Mouse (Mus musculus): ENCODE data around the gene Gm49342. TPM values are rescaled to one million over a fixed set of nuclear protein-coding genes. Genes with fewer than 3 reads are reported as not detected.
A peak's percentile ranks its signal among the peaks of the same experiment; 100 is the strongest.

Gene Gm49342
- total and polyA plus RNA-seq, 2 experiments from 2014 or later: not detected

GRCm38 (mm10) chr14:51007152-51007801 is 63.0 kb downstream of the Gm49342 start, which contains the start of gene Rnase10:
Gene Rnase10 (plus strand): TSS chr14:51007751.
- no peak for ATAC-seq (ENCODE audit: insufficient read depth, low read depth)
- Histone ChIP-seq H3K4me2 (ENCODE audit: low read depth, low read length) (peak within 1 kb of the TSS; percentile 33), H3K36me3 (replicated peaks; ENCODE audit: control insufficient read depth, insufficient read depth, low read length) (no peaks in the 10 kb centered on the region), H3K27ac (ENCODE audit: low read depth) (peak within 1 kb of the TSS; percentile 95), H3K9ac (replicated peaks; ENCODE audit: low read depth, low read length) (0 out of 2 replicates have a peak within 1 kb of the TSS, but pooled peaks have one; percentile 9), H3K4me3 (ENCODE audit: low read depth, low read length) (no peak within 1 kb of the TSS), H3K4me1 (ENCODE audit: control insufficient read depth, insufficient read depth) (peaks cover 12% of the 10 kb centered on the region; the same call in 1 of the 2 replicates), H3K27me3 (ENCODE audit: control insufficient read depth, insufficient read depth, low read length) (no peaks in the 10 kb centered on the region), H3K9me3 (replicated peaks; ENCODE audit: control insufficient read depth, low read length) (no peaks in the 10 kb centered on the region)
- TF ChIP-seq EP300 (IDR thresholded peaks at IDR 0.05; ENCODE audit: low read depth): no peak
- TF ChIP-seq CTCF (IDR thresholded peaks at IDR 0.05; ENCODE audit: low read depth): no peak
- no peak for DNase-seq (ENCODE audit: low spot score)
- 81% methylated on average over 8 of the region's 8 CpGs for WGBS

GRCm38 (mm10) chr14:51007914-51008713 is 63.8 kb downstream of the Gm49342 start:
- ATAC-seq (ENCODE audit: insufficient read depth, low read depth): peak; percentile 93
- peak; percentile 88 for DNase-seq (ENCODE audit: low spot score)
- Histone ChIP-seq H3K36me3 (replicated peaks; ENCODE audit: control insufficient read depth, insufficient read depth, low read length) (no peaks in the 10 kb centered on the region), H3K4me2 (ENCODE audit: low read depth, low read length) (peak overlapping the region; percentile 33), H3K9ac (replicated peaks; ENCODE audit: low read depth, low read length) (0 out of 2 replicates have a peak overlapping the region, but pooled peaks have one; percentile 9), H3K9me3 (replicated peaks; ENCODE audit: control insufficient read depth, low read length) (no peaks in the 10 kb centered on the region), H3K4me3 (ENCODE audit: low read depth, low read length) (no peak overlapping the region), H3K4me1 (ENCODE audit: control insufficient read depth, insufficient read depth) (peaks cover 12% of the 10 kb centered on the region; the same call in 1 of the 2 replicates), H3K27me3 (ENCODE audit: control insufficient read depth, insufficient read depth, low read length) (no peaks in the 10 kb centered on the region), H3K27ac (ENCODE audit: low read depth) (peak overlapping the region; percentile 95)
- TF ChIP-seq EP300 (IDR thresholded peaks at IDR 0.05; ENCODE audit: low read depth) (no peak; the same call in 1 of the 2 replicates), CTCF (IDR thresholded peaks at IDR 0.05; ENCODE audit: low read depth) (no peak)
- 17% methylated on average over 13 of the region's 13 CpGs for WGBS

GRCm38 (mm10) chr14:51008781-51009180 is 64.5 kb downstream of the Gm49342 start:
- Histone ChIP-seq H3K9ac (replicated peaks; ENCODE audit: low read depth, low read length) (no peak overlapping the region), H3K4me3 (ENCODE audit: low read depth, low read length) (no peak overlapping the region), H3K36me3 (replicated peaks; ENCODE audit: control insufficient read depth, insufficient read depth, low read length) (no peaks in the 10 kb centered on the region), H3K4me1 (ENCODE audit: control insufficient read depth, insufficient read depth) (peaks cover 12% of the 10 kb centered on the region; the same call in 1 of the 2 replicates), H3K9me3 (replicated peaks; ENCODE audit: control insufficient read depth, low read length) (no peaks in the 10 kb centered on the region), H3K27ac (ENCODE audit: low read depth) (peak overlapping the region; percentile 95), H3K27me3 (ENCODE audit: control insufficient read depth, insufficient read depth, low read length) (no peaks in the 10 kb centered on the region), H3K4me2 (ENCODE audit: low read depth, low read length) (no peak overlapping the region; the same call in 1 of the 2 replicates)
- TF ChIP-seq CTCF (IDR thresholded peaks at IDR 0.05; ENCODE audit: low read depth) (no peak), EP300 (IDR thresholded peaks at IDR 0.05; ENCODE audit: low read depth) (no peak)
- 70% methylated on average over 4 of the region's 4 CpGs for WGBS
- ATAC-seq (ENCODE audit: insufficient read depth, low read depth) (no peak), DNase-seq (ENCODE audit: low spot score) (no peak)

- DNase-seq (ENCODE audit: low spot score) (no peak), ATAC-seq (ENCODE audit: insufficient read depth, low read depth) (no peak)
- Histone ChIP-seq H3K9ac (replicated peaks; ENCODE audit: low read depth, low read length) (no peak overlapping the region), H3K4me2 (ENCODE audit: low read depth, low read length) (no peak overlapping the region), H3K36me3 (replicated peaks; ENCODE audit: control insufficient read depth, insufficient read depth, low read length) (no peaks in the 10 kb centered on the region), H3K9me3 (replicated peaks; ENCODE audit: control insufficient read depth, low read length) (no peaks in the 10 kb centered on the region), H3K4me1 (ENCODE audit: control insufficient read depth, insufficient read depth) (peaks cover 12% of the 10 kb centered on the region; the same call in 1 of the 2 replicates), H3K27me3 (ENCODE audit: control insufficient read depth, insufficient read depth, low read length) (no peaks in the 10 kb centered on the region), H3K4me3 (ENCODE audit: low read depth, low read length) (no peak overlapping the region), H3K27ac (ENCODE audit: low read depth) (peak overlapping the region; percentile 95)
- WGBS: 82% methylated on average over 6 of the region's 6 CpGs
- TF ChIP-seq EP300 (IDR thresholded peaks at IDR 0.05; ENCODE audit: low read depth): no peak
- TF ChIP-seq CTCF (IDR thresholded peaks at IDR 0.05; ENCODE audit: low read depth): no peak
These were observed 65.3 kb downstream of the Gm49342 start for GRCm38 (mm10) chr14:51009572-51009971.

Other genes starting within 250 kb of the Gm49342 start
- gene Olfr748, start 237.1 kb upstream of the Gm49342 start, total RNA-seq (2014; rRNA removed; ENCODE audit: low replicate concordance): not detected in 2 replicates
- gene Olfr748, start 237.1 kb upstream of the Gm49342 start, polyA plus RNA-seq (2015; fragmentation: Nextera tagmentation; extraction: Ambion mirVana): not detected in 2 replicates
- gene Olfr749, start 199.4 kb upstream of the Gm49342 start, total RNA-seq (2014; rRNA removed; ENCODE audit: low replicate concordance): not detected in 2 replicates
- gene Olfr749, start 199.4 kb upstream of the Gm49342 start, polyA plus RNA-seq (2015; fragmentation: Nextera tagmentation; extraction: Ambion mirVana): not detected in 2 replicates
- 31.0 and 69.1 TPM in 2 replicates for gene Ttc5, start 159.0 kb upstream of the Gm49342 start, total RNA-seq (2014; rRNA removed; ENCODE audit: low replicate concordance)
- gene Ttc5, start 159.0 kb upstream of the Gm49342 start, polyA plus RNA-seq (2015; fragmentation: Nextera tagmentation; extraction: Ambion mirVana): 30.9 and 31.9 TPM in 2 replicates
- gene Ccnb1ip1, start 136.8 kb upstream of the Gm49342 start, total RNA-seq (2014; rRNA removed; ENCODE audit: low replicate concordance): not detected in 2 replicates
- not detected in 2 replicates for gene Ccnb1ip1, start 136.8 kb upstream of the Gm49342 start, polyA plus RNA-seq (2015; fragmentation: Nextera tagmentation; extraction: Ambion mirVana)
- gene Parp2, start 136.7 kb upstream of the Gm49342 start, total RNA-seq (2014; rRNA removed; ENCODE audit: low replicate concordance): 10.7 and 11.2 TPM in 2 replicates
- gene Parp2, start 136.7 kb upstream of the Gm49342 start, polyA plus RNA-seq (2015; fragmentation: Nextera tagmentation; extraction: Ambion mirVana): 20.4 and 24.4 TPM in 2 replicates
- gene Tep1, start 74.0 kb upstream of the Gm49342 start, total RNA-seq (2014; rRNA removed; ENCODE audit: low replicate concordance): 10.8 and 29.3 TPM in 2 replicates
- gene Tep1, start 74.0 kb upstream of the Gm49342 start, polyA plus RNA-seq (2015; fragmentation: Nextera tagmentation; extraction: Ambion mirVana): 4.7 and 6.1 TPM in 2 replicates
- gene Klhl33, start 47.0 kb upstream of the Gm49342 start, total RNA-seq (2014; rRNA removed; ENCODE audit: low replicate concordance): not detected in 2 replicates
- gene Klhl33, start 47.0 kb upstream of the Gm49342 start, polyA plus RNA-seq (2015; fragmentation: Nextera tagmentation; extraction: Ambion mirVana): 0.85 and 1.4 TPM in 2 replicates
- 81.8 and 106 TPM in 2 replicates for gene Osgep, start 19.6 kb upstream of the Gm49342 start, total RNA-seq (2014; rRNA removed; ENCODE audit: low replicate concordance)
- 93.3 and 96.6 TPM in 2 replicates for gene Osgep, start 19.6 kb upstream of the Gm49342 start, polyA plus RNA-seq (2015; fragmentation: Nextera tagmentation; extraction: Ambion mirVana)
- 44.3 and 52.7 TPM in 2 replicates for gene Apex1, start 19.5 kb upstream of the Gm49342 start, total RNA-seq (2014; rRNA removed; ENCODE audit: low replicate concordance)
- 70.3 and 77.2 TPM in 2 replicates for gene Apex1, start 19.5 kb upstream of the Gm49342 start, polyA plus RNA-seq (2015; fragmentation: Nextera tagmentation; extraction: Ambion mirVana)
- 16.6 and 39.0 TPM in 2 replicates for gene Pip4p1, start 13.7 kb upstream of the Gm49342 start, total RNA-seq (2014; rRNA removed; ENCODE audit: low replicate concordance)
- 20.4 and 24.8 TPM in 2 replicates for gene Pip4p1, start 13.7 kb upstream of the Gm49342 start, polyA plus RNA-seq (2015; fragmentation: Nextera tagmentation; extraction: Ambion mirVana)
- 15.7 and 22.3 TPM in 2 replicates for gene Pnp, start 13.4 kb upstream of the Gm49342 start, total RNA-seq (2014; rRNA removed; ENCODE audit: low replicate concordance)
- 20.5 and 22.2 TPM in 2 replicates for gene Pnp, start 13.4 kb upstream of the Gm49342 start, polyA plus RNA-seq (2015; fragmentation: Nextera tagmentation; extraction: Ambion mirVana)
- 0.46 TPM in 1 of 2 replicates, not detected in the other for gene Pnp2, start 11.5 kb downstream of the Gm49342 start, total RNA-seq (2014; rRNA removed; ENCODE audit: low replicate concordance)
- gene Pnp2, start 11.5 kb downstream of the Gm49342 start, polyA plus RNA-seq (2015; fragmentation: Nextera tagmentation; extraction: Ambion mirVana): 0.27 TPM in 2 replicates
- not detected in 2 replicates for gene Rnase10, start 63.2 kb downstream of the Gm49342 start, total RNA-seq (2014; rRNA removed; ENCODE audit: low replicate concordance)
- 0.32 and 0.38 TPM in 2 replicates for gene Rnase10, start 63.2 kb downstream of the Gm49342 start, polyA plus RNA-seq (2015; fragmentation: Nextera tagmentation; extraction: Ambion mirVana)
- gene Rnase9, start 97.4 kb downstream of the Gm49342 start, total RNA-seq (2014; rRNA removed; ENCODE audit: low replicate concordance): not detected in 2 replicates
- not detected in 2 replicates for gene Rnase9, start 97.4 kb downstream of the Gm49342 start, polyA plus RNA-seq (2015; fragmentation: Nextera tagmentation; extraction: Ambion mirVana)
- not detected in 2 replicates for gene Rnase11, start 105.6 kb downstream of the Gm49342 start, total RNA-seq (2014; rRNA removed; ENCODE audit: low replicate concordance)
- not detected in 2 replicates for gene Rnase11, start 105.6 kb downstream of the Gm49342 start, polyA plus RNA-seq (2015; fragmentation: Nextera tagmentation; extraction: Ambion mirVana)
- gene Rnase12, start 113.1 kb downstream of the Gm49342 start, total RNA-seq (2014; rRNA removed; ENCODE audit: low replicate concordance): not detected in 2 replicates
- 0.40 TPM in 1 of 2 replicates, not detected in the other for gene Rnase12, start 113.1 kb downstream of the Gm49342 start, polyA plus RNA-seq (2015; fragmentation: Nextera tagmentation; extraction: Ambion mirVana)
- not detected in 2 replicates for gene Olfr750, start 129.9 kb downstream of the Gm49342 start, total RNA-seq (2014; rRNA removed; ENCODE audit: low replicate concordance)
- gene Olfr750, start 129.9 kb downstream of the Gm49342 start, polyA plus RNA-seq (2015; fragmentation: Nextera tagmentation; extraction: Ambion mirVana): not detected in 2 replicates
- gene Rnase4, start 146.6 kb downstream of the Gm49342 start, total RNA-seq (2014; rRNA removed; ENCODE audit: low replicate concordance): 53.3 and 58.1 TPM in 2 replicates
- gene Rnase4, start 146.6 kb downstream of the Gm49342 start, polyA plus RNA-seq (2015; fragmentation: Nextera tagmentation; extraction: Ambion mirVana): 29.1 and 32.5 TPM in 2 replicates
- 9.3 TPM in 1 of 2 replicates, not detected in the other for gene Ang, start 146.6 kb downstream of the Gm49342 start, total RNA-seq (2014; rRNA removed; ENCODE audit: low replicate concordance)
- 2.6 and 2.9 TPM in 2 replicates for gene Ang, start 146.6 kb downstream of the Gm49342 start, polyA plus RNA-seq (2015; fragmentation: Nextera tagmentation; extraction: Ambion mirVana)
- not detected in 2 replicates for gene Eddm3b, start 169.9 kb downstream of the Gm49342 start, total RNA-seq (2014; rRNA removed; ENCODE audit: low replicate concordance)
- not detected in 2 replicates for gene Eddm3b, start 169.9 kb downstream of the Gm49342 start, polyA plus RNA-seq (2015; fragmentation: Nextera tagmentation; extraction: Ambion mirVana)
- gene Rnase6, start 179.4 kb downstream of the Gm49342 start, total RNA-seq (2014; rRNA removed; ENCODE audit: low replicate concordance): not detected in 2 replicates
- 0.63 and 0.81 TPM in 2 replicates for gene Rnase6, start 179.4 kb downstream of the Gm49342 start, polyA plus RNA-seq (2015; fragmentation: Nextera tagmentation; extraction: Ambion mirVana)
- not detected in 2 replicates for gene Rnase1, start 202.3 kb downstream of the Gm49342 start, total RNA-seq (2014; rRNA removed; ENCODE audit: low replicate concordance)
- 0.23 and 0.67 TPM in 2 replicates for gene Rnase1, start 202.3 kb downstream of the Gm49342 start, polyA plus RNA-seq (2015; fragmentation: Nextera tagmentation; extraction: Ambion mirVana)
- not detected in 2 replicates for gene Rnase2b, start 217.7 kb downstream of the Gm49342 start, total RNA-seq (2014; rRNA removed; ENCODE audit: low replicate concordance)
- gene Rnase2b, start 217.7 kb downstream of the Gm49342 start, polyA plus RNA-seq (2015; fragmentation: Nextera tagmentation; extraction: Ambion mirVana): not detected in 2 replicates

Data from heart, postnatal 0 days (tissue).